Mouse (Mus musculus): ENCODE results near the gene Zfp637.
"Not testable (repeated sequence)": the region's sequence is repeated elsewhere in the genome, so short reads cannot be mapped to it uniquely, and the experiment has no call there.

The Zfp637 gene

DNA sequence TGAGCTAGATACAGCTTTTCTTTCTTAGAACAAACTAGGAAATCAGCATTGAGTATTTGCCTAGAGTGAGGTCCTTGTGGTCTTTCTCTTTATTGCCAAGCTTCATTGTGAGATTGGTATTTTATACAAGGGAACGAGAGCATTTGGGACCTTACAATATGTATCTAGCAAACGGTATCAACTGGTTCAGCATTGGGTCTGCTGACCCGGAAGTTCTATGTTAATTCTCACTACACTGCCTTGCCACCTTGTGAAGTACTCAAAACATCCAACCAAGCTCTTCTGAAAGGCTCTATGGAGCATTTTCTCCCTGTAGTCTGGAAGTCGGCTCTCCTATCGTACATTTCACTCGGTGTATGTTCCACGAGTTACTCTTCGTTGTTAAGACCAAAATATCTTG, 22.8 kb downstream of the Zfp637 start:
- no peak for DNase-seq (ENCODE audit: low read depth, low spot score)

DNA sequence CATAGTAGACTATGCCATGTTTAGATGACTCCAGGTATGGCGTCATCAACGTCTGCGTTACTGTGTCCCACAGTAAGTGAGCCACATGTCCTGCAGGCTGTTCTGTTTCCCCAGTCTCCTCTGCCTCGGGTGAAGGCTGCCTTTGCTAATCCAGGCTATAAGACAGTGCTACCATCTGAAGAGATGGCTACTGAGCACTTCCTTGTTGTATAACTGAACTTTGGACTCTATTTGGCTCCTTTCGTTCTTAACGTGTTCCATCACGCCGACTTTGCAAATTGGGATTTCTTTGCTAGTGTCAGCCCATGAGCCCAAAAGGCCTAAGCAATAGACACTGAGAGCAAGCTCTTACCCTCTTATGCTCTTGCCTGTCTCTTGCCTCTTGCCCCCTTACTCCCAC, 27.2 kb downstream of the Zfp637 start:
- DNase-seq (ENCODE audit: low read depth, low spot score): no peak

DNA sequence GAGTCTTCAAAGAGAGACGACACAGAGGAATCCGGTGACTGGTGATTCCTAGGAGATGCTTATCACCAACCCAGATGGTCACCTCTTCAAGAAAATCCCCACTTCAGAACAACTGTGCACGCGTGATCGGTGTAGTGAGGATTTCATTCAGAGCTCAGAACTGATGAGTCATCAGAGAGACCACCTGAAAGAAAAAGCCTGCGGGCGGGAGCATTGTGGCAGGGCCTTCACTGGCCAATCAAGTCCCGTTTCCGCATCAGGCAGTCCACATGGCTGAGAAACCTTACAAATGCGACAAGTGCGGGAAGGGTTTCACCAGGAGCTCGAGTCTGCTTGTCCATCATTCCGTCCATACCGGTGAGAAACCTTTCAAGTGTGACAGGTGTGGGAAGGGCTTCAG, 30.1 kb downstream of the Zfp637 start:
- no peak for DNase-seq (ENCODE audit: low read depth, low spot score)

DNA sequence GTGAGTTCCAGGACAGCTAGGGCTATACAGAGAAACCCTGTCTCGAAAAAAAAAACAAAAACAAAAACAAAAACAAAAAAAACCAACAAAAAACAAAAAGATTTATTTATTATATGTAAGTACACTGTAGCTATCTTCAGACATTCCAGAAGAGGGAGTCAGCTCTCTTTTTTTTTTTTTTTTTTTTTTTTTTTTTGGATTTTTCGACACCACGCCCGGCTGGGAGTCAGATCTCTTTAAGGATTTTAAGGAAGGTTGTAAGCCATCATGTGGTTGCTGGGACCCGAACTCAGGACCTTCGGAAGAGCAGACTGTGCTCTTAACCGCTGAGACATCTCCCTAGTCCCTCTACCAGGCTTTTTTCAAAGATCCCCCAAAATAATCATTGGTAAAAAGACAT, 32.5 kb downstream of the Zfp637 start:
- DNase-seq (ENCODE audit: low read depth, low spot score): not testable (repeated sequence)

DNA sequence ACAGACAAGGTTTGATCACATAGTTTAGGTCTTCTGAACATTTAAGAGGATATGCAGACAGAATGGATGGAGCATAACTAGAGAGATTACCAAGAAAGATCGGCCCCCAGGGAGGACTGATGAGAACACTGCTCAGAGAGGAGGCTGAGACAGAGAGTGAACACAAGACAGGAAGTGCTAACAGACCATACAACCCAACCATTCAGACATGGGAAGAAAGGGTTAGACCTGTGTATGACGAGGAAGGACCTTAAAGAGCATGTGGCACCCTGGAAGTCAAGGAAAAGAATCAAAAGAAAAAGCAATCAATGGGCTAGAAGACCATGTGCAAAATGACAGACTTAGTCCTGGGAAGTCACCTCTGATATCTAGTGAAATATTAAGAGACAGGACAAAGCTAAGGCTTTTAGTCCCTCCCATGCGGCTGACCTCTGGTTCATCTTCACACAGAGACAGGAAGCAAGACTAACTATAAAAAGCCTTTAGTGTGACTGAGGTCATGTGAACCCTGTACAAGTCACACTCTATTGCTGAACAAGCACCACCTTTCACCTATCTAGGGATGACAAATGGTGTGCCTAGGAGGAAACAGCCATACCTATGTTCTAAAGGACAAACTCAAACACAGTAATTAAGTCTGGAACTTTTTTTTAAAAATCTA, 33.8 kb downstream of the Zfp637 start:
- peak; percentile 83 for DNase-seq (ENCODE audit: low read depth, low spot score)

DNA sequence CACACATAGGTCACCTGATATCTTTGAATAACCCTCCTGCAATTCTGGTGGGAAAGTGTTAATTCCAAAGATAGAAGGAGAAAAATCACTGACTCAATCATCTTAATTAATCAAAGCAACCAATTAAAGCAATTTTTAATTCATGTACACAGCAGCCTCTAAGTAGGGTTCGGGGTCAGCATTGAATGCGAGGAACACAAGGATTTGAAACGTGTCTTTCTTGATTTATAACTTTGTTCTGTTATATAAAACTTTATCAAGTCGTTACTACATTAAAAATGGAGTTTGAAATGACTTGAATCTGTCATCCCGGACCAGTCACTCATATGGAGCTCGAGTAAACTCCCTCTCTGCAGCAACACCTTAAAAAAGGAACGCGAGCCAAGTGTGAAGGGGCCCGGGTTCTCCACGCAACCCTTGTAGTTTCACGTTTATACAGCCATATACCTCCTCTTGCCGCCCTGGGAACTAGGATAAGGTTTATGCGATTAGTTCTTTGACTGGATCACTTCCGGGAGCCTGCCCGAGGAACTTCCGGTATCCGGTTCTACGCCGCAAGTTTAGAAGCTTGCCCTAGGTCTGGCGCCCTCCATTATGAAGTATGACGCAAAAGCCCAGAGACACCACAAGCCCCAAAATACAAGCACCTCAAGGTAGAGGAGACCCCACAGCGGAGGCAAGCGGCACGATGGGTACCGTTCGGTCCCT, 37.9 kb downstream of the Zfp637 start:
- peak; percentile 98 for DNase-seq (ENCODE audit: low read depth, low spot score)

DNA sequence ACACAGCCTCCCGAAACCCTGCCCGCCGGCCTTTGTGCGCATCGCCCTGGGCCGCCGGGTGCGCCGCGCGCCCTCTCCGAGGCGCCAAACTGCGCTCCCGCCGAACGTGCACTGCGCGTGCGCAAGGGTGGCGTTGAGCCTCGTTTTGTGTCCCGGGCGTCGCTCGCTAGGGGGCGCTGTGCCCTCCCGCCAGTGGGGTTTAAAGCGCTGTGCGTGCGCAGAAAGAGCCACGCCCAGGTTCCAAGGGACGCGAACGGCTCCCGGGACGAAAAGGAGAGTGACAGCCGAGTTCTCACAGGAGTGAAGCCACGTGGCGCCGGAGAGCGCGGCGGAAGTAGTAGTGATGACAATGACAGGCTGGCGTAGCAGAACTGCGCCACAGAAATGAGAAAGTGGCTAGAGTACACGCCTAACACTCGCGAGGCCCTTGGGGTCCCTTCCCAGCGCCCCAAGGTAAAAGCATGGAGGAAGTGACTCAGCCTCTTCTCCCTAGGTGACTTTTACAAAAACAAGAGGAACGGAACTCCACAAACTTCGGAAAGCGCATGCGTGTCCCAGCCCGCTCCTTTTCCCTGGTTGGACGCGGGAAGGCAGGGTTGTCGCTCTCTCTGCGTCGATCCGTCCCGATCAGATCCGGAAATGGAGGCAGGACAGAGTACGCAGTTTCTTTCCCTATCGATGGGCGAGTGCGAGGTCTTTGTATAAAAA, 38.6 kb downstream of the Zfp637 start:
- DNase-seq (ENCODE audit: low read depth, low spot score): peak; percentile 100

DNA sequence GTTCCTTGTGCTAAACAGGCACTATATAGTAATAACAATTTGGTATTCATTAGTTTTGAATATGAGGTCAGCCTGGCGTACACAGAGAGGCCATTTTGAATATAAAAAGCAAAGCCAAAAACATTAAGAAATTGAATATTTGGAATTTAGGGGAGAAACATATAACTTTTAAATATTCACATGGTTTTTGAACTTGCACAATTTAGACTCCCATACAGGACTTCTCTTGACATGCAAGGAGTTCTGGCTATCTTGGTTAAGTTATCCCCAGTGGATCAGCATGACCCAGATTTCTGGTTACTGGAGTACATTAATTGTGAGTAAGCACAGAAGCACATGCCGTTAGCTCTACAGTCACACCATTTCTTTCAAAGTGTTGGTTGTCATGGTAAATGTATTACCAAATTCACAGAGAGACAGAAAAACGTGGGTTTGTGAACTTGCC, 39.4 kb downstream of the Zfp637 start:
- peak; percentile 74 for DNase-seq (ENCODE audit: low read depth, low spot score)

DNA sequence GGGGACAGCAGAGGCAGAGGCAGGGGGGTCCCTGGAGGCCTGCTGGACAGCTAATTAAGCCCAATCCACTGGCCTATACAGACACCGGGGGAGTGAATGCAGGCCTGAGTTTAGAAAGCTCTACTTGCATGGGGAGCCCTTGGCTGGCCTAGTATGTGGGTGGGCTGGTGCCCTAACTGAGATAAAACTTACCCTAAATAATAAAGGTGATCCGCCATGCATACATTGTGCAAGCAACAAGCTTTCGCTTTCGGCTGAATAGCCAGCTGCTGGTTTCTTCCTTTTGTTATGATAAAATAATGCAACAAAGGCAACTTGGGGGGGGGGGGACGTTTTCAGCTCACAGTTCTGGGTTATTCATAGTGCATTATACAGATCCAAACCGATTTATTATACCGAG, 40.2 kb downstream of the Zfp637 start:
- peak; percentile 65 for DNase-seq (ENCODE audit: low read depth, low spot score)

DNA sequence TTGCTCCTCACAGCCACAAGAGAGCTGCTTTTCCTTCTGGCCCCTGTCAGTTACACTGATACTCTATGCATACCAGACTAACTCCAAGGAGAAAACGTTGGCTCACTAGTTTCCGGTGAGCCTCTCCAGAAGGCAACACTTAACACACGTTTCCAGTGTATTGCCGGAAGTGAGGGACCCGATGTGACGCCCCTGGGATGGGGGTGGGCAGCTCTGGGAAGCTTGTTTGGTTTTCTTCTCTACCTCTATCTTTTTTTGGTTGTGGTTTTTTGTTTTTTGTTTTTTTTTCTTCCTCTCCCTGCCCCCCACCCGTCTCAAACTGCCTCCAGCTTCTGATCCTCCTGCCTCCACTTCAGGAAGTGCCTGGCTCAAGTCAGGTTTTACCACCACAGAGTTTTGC, 41.0 kb downstream of the Zfp637 start:
- peak; percentile 24 for DNase-seq (ENCODE audit: low read depth, low spot score)

DNA sequence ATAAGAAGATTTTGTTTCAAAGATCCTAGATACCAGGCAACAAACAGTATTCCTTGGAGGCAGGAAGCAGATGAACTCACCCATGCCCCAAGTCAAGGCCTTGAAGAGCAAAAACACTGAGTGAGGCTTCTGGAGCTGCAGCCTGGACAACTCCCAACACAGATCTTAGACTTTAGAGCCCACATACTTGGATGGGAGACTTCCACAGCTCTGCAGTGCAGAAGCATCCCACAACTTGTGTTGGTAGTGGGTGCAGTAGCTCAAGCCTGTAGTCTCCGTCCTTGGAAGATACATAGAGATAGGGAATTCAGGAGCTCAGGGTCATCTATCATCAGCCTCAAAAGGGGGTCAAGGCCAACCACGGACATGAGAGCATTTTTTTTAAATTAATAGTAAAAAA, 45.0 kb downstream of the Zfp637 start:
- DNase-seq (ENCODE audit: low read depth, low spot score): no peak

DNA sequence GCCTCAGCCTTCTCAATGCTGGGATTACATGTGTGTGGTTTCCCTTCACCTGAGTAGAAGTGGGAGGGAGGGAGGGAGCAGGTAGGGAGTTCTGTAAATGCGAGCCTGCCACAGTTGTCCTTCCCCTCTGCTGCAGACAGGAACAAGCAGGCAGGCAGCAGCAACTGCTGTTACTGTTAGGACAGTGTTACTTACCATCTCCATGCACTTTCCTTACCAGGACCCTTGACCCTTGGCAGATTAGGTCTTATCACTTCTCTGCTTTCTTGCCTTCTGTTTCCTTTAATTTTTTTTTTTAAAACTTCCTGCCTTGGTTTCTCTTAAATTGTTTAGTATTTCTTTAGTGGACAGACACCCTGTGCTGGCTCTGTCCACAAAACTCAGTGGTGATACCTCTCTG, 47.1 kb downstream of the Zfp637 start:
- no peak for DNase-seq (ENCODE audit: low read depth, low spot score)

DNA sequence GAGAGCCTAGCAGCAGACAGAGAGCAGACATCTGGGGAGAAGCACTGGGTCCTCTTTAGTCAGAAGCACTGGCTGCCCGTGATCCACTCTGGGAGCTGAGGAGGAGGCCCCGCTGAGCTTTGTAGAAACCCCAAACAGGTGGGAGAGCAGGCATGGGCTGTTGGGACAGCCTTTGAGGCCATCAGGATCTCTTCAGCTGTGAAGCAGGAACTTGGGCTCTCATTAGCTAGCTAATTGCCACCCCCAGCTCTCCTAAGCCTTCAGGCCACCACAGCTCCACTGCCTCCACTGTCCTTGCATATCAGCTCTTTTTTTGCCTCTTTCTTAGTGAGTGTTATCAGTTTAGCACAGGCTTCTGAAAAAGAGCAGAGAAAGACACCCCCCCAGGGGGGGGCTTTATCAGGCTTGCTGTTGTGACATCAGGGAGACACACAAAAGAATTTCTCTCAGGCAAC, 47.7 kb downstream of the Zfp637 start:
- no peak for DNase-seq (ENCODE audit: low read depth, low spot score)

DNA sequence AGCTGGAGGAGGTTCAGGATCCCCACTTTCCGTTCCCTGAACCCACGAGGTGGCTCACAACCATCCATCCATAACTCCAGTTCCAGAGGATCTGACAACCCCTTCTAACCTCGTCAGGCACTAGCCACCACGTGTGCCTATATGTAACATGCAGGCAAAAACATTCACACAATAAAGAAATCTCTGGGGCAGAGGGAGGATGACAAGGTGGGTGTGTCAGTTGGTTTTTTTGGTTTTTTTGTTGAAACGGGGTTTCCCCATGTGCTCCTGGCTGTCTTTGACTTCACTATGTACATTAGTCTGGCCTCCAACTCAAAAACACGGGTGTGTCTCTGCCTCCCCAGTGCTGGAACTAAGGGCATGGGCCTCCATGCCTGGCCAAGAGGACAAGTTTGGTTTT, 49.3 kb downstream of the Zfp637 start:
- no peak for DNase-seq (ENCODE audit: low read depth, low spot score)

DNA sequence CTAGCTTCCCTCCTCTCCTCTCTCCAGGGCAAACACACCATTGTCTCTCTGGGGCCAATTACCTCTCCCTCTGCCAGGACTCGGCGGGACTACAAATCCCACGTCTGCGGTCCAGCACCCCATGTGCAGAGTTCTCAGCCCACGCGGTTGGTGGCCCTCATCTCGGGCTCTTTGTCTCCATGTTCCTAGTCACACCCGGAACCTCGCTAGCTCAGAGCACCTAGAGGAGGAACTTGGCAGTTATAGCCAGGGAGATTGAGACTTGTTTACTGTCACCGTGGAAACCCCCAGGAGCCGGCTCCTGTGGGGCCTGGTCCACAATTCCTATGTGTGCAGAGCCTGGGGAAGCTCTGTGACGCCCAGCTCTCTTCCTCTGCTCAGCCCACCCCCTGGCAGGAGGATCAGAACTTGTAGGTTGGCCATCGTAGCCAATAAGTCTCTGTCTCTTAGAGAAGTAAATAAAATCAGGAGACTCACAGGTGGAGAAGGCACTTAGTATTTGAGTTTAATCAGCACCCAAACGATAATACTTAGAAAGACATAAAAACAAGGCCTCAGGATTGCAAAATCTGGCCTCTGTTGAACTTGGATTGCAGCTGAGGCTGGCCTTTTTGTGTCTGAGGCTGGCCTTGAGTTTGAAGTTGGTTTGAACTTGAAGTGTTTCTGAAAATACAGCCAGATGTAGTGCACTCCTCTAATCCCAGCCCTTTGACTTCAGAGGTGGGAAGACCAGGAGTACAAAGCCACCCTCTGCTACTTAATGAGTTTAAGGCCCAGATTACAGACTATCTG, 50.6 kb downstream of the Zfp637 start:
- DNase-seq (ENCODE audit: low read depth, low spot score): no peak

DNA sequence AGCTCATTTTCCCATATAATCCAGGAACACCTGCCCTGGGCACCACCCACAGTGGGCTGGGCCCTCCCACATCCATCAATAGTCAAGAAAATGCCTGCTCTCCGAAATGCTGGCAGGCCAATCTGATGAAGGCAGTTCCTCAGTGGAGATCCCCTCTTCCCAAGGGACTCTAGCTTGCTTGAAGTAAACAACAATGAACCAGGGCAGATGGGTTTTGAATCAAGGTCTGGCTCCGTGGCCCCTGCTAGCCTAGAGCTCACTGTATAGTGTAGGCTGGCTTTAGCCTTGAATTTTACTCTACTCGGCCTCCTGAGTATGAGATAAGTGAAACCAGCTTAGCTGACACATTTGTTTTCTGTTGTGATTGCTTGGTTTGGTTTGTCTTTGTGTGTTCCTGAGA, 51.4 kb downstream of the Zfp637 start:
- no peak for DNase-seq (ENCODE audit: low read depth, low spot score)

DNA sequence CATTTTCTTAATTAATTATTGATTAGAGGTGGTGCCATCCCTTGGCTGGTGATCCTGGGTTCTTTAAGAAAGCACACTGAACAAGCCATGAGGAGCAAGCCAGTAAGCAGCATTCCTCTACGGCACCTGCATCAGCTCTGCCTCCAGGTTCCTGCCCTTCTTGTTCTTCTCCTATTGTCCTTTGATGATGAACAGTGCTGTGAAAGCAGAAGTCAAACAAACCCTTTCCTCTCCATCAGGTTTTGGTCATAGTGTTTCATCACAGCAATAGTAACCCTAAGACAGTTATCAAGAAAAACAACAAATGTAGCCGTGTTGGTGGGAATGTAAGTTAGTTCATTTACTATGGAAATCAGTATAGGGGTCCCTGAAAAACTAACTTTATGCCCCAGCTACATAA, 52.5 kb downstream of the Zfp637 start:
- no peak for DNase-seq (ENCODE audit: low read depth, low spot score)

Data from A20 (cell line).